Mouse (Mus musculus) G1E (cell line): ENCODE results near the gene Cend1.

Experiments used
- CTCF ChIP-seq: IDR thresholded peaks from 2 replicates; pipeline ENCODE4 v1.5.1; 2012; ENCODE audit warnings: low read depth, low read length, inconsistent platforms, mixed read lengths
- GATA1 ChIP-seq: IDR thresholded peaks from 2 replicates; pipeline ENCODE4 v1.6.1; 2012; ENCODE audit warnings: borderline replicate concordance, low read length, inconsistent platforms, mixed read lengths

- TF ChIP-seq CTCF (no peak), GATA1 (no peak)
Observed at GRCm38 (mm10) chr7:141423811-141424210, 5.5 kb downstream of the Cend1 start.
